Mouse (Mus musculus) midbrain, embryonic 15.5 days (tissue): ENCODE data around the gene Hist1h3b. TPM values are rescaled to one million over a fixed set of nuclear protein-coding genes. Genes with fewer than 3 reads are reported as not detected.
"Not testable (repeated sequence)": the region's sequence is repeated elsewhere in the genome, so short reads cannot be mapped to it uniquely, and the experiment has no call there.

ENCODE experiments used
- ATAC-seq: fragments of 200-750 bp; cut with Nextera tagmentation; replicated peaks from 2 replicates; pipeline ENCODE4 v1.8.0; 2017; ENCODE audit warnings: moderate TSS enrichment
- H3K27ac ChIP-seq: fragments of 300-500 bp; sonication (generic); 2 replicates; pipeline ENCODE4 v1.5.1; 2015; ENCODE audit warnings: mild to moderate bottlenecking, inconsistent platforms
- H3K27me3 ChIP-seq: fragments of 300-500 bp; sonication (generic); replicated peaks from 2 replicates; pipeline ENCODE4 v1.6.1; 2015; ENCODE audit warnings: inconsistent platforms
- H3K36me3 ChIP-seq: fragments of 300-500 bp; sonication (generic); replicated peaks from 2 replicates; pipeline ENCODE4 v1.6.1; 2015; ENCODE audit warnings: inconsistent platforms
- H3K4me1 ChIP-seq: fragments of 300-500 bp; sonication (generic); 2 replicates; pipeline ENCODE4 v1.6.1; 2015; ENCODE audit warnings: inconsistent platforms
- H3K4me2 ChIP-seq: fragments of 300-500 bp; sonication (generic); 2 replicates; pipeline ENCODE4 v1.6.1; 2015; ENCODE audit warnings: inconsistent platforms, mild to moderate bottlenecking, moderate library complexity
- H3K4me3 ChIP-seq: fragments of 300-500 bp; sonication (generic); 2 replicates; pipeline ENCODE4 v1.5.1; 2015; ENCODE audit warnings: mild to moderate bottlenecking, inconsistent platforms
- H3K9ac ChIP-seq: fragments of 300-500 bp; sonication (generic); 2 replicates; pipeline ENCODE4 v1.6.1; 2015; ENCODE audit warnings: mild to moderate bottlenecking, inconsistent platforms
- H3K9me3 ChIP-seq: fragments of 300-500 bp; sonication (generic); 2 replicates; pipeline ENCODE4 v1.6.1; 2016; ENCODE audit warnings: inconsistent platforms
- WGBS: fragments of 180-500 bp; shearing (Covaris S2); methylation state at CpG from one replicate; pipeline ENCODE4 v1.1.7; 2015; ENCODE audit warnings: mixed read lengths; 5-methylcytosine and 5-hydroxymethylcytosine counted together
- polyA plus RNA-seq: library from polyadenylated mRNA; unstranded; fragments of >200 nt; fragmentation: Nextera tagmentation; extraction: Ambion mirVana; gene quantifications from 2 replicates; pipeline ENCODE4 v1.2.1, GENCODE M21; 2015

The Hist1h3b gene
- polyA plus RNA-seq, 1 experiment from 2014 or later = 0.67 TPM

DNA sequence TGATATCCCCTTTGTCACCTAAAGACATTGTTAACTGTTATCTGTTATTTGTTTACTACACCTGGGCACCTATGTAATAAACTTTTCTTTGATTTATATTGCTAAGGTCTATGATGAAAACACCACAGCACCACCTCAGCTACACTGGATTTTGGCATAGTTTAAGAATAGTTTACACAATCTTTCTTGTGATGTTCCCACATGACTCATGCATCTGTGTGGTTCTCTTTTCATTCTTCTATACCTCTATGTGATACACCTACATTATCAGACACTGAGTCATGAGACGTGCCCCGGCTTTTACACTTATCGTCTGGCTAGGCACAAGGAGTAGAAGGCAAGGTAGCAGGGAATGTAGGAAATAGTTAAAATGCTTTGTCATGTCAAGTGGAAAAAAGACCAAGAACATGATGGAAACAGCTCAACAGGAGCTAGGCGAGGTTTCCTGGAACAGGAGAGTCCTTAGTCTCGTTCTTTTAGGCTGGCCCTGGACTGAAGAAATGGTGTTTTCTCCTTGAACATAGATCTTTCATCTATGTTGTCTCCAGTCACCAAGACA lies 2.4 kb upstream of the Hist1h3b start:
- WGBS = 94% methylated on average over 5 of the region's 5 CpGs

GRCm38 (mm10) chr13:23750839-23751477 lies 1.1 kb upstream of the Hist1h3b start, which contains the start of gene Hist1h2ab:
Hist1h2ab (plus strand) TSS chr13:23751126.
- peaks cover 21% of the 10 kb centered on the region for H3K4me1 ChIP-seq
- ATAC-seq = peak; percentile 55
- H3K27ac ChIP-seq = peak within 1 kb of the TSS; percentile 91
- H3K4me3 ChIP-seq = peak within 1 kb of the TSS; percentile 46
- not testable (repeated sequence) for H3K36me3 ChIP-seq, H3K27me3 ChIP-seq, H3K9me3 ChIP-seq
- WGBS = under 1% methylated on average over 35 of the region's 47 CpGs
- peak within 1 kb of the TSS; percentile 38; the same call in 1 of the 2 replicates for H3K9ac ChIP-seq
- H3K4me2 ChIP-seq = peak within 1 kb of the TSS; percentile 83

More for the DNA sequence above, 2.4 kb upstream of the Hist1h3b start:
- no peak overlapping the region for H3K4me2 ChIP-seq
- H3K27ac ChIP-seq = no peak overlapping the region
- H3K36me3 ChIP-seq = no peaks in the 10 kb centered on the region
- H3K4me1 ChIP-seq = peaks cover 28% of the 10 kb centered on the region
- H3K9me3 ChIP-seq = no peaks in the 10 kb centered on the region
- no peak overlapping the region for H3K9ac ChIP-seq
- ATAC-seq = no peak
- H3K27me3 ChIP-seq = no peaks in the 10 kb centered on the region
- no peak overlapping the region for H3K4me3 ChIP-seq

DNA sequence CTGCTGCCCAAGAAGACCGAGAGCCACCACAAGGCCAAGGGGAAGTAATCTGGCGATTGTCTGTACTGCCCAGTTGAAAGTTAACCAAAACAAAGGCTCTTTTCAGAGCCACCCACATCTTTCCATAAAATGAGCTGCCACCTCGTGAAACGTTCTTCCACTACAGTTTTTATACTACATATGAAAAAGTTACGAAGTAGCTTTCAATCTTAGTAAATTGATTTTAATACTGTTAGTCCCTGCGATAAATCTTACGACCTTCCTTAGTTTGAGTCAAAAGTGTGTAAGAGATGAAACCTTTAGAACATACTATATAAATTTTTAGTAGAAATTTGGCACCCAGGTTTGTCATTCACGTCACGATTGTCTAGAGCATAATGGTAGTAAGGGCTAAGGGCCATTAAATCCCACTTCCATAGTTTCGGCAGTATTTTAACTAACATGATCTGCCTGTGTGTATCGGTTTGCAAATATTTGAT lies 550 bp upstream of the Hist1h3b start:
- no peaks in the 10 kb centered on the region for H3K36me3 ChIP-seq
- peaks cover 23% of the 10 kb centered on the region for H3K4me1 ChIP-seq
- no peak overlapping the region for H3K9ac ChIP-seq
- H3K27ac ChIP-seq = peak overlapping the region; percentile 91
- ATAC-seq = 0 out of 2 replicates have a peak, but pooled peaks have one; percentile 24
- peak overlapping the region; percentile 46 for H3K4me3 ChIP-seq
- under 1% methylated on average over 11 of the region's 11 CpGs for WGBS
- H3K9me3 ChIP-seq = no peaks in the 10 kb centered on the region
- no peaks in the 10 kb centered on the region for H3K27me3 ChIP-seq
- H3K4me2 ChIP-seq = peak overlapping the region; percentile 83

GRCm38 (mm10) chr13:23752742-23753172 lies 690 bp downstream of the Hist1h3b start:
- 3% methylated on average over 6 of the region's 6 CpGs for WGBS
- Histone ChIP-seq H3K4me2 (peak overlapping the region; percentile 83), H3K9ac (no peak overlapping the region), H3K4me1 (peaks cover 20% of the 10 kb centered on the region), H3K4me3 (peak overlapping the region; percentile 5; the same call in 1 of the 2 replicates), H3K27ac (no peak overlapping the region), H3K9me3 (no peaks in the 10 kb centered on the region), H3K27me3 (no peaks in the 10 kb centered on the region), H3K36me3 (no peaks in the 10 kb centered on the region)
- ATAC-seq = no peak

- 51% methylated on average over 4 of the region's 4 CpGs for WGBS
- H3K27me3 ChIP-seq = no peaks in the 10 kb centered on the region
- no peak overlapping the region for H3K9ac ChIP-seq
- H3K9me3 ChIP-seq = no peaks in the 10 kb centered on the region
- no peaks in the 10 kb centered on the region for H3K36me3 ChIP-seq
- H3K27ac ChIP-seq = no peak overlapping the region
- H3K4me1 ChIP-seq = peaks cover 16% of the 10 kb centered on the region
- ATAC-seq = no peak
- no peak overlapping the region for H3K4me3 ChIP-seq
- H3K4me2 ChIP-seq = no peak overlapping the region
Observed at GRCm38 (mm10) chr13:23753314-23754078, 1.4 kb downstream of the Hist1h3b start.

GRCm38 (mm10) chr13:23755000-23755399 lies 2.9 kb downstream of the Hist1h3b start:
- no peaks in the 10 kb centered on the region for H3K9me3 ChIP-seq
- no peak overlapping the region for H3K4me3 ChIP-seq
- H3K4me2 ChIP-seq = no peak overlapping the region
- peaks cover 19% of the 10 kb centered on the region for H3K4me1 ChIP-seq
- H3K27ac ChIP-seq = no peak overlapping the region
- no peaks in the 10 kb centered on the region for H3K36me3 ChIP-seq
- no peak for ATAC-seq
- H3K9ac ChIP-seq = no peak overlapping the region
- H3K27me3 ChIP-seq = no peaks in the 10 kb centered on the region

GRCm38 (mm10) chr13:23756790-23757189 lies 4.7 kb downstream of the Hist1h3b start, which contains the start of gene Hist1h4b:
Hist1h4b (plus strand) TSS chr13:23757013.
- 0% methylated on average over 18 of the region's 22 CpGs for WGBS
- peak; percentile 78 for ATAC-seq

DNA sequence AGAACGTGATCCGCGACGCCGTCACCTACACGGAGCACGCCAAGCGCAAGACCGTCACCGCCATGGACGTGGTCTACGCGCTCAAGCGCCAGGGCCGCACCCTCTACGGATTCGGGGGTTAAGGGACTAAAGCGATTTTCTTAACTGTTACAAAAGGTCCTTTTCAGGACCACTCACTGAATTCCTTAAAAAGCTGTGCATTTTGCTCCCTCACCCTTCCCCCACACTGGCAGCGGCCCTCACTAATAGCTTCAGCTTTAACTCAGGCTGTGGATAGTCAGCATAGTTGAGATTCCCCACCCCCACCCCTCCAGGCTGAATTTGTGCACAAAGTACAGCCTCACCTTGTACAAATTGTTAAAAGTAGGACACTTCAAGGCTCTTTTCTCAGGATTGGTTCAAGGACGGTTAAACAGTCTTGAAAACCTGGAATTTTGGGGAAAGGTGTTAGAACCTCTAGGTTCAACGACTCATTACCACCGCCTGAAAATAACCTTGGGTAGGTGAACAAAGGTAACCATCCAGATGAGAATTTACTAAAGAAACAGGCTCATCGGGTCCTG lies 5.2 kb downstream of the Hist1h3b start:
- no peaks in the 10 kb centered on the region for H3K27me3 ChIP-seq
- peaks cover 25% of the 10 kb centered on the region for H3K4me1 ChIP-seq
- H3K9ac ChIP-seq = peak overlapping the region; percentile 40; the same call in 1 of the 2 replicates
- H3K4me3 ChIP-seq = peak overlapping the region; percentile 38
- under 1% methylated on average over 20 of the region's 23 CpGs for whole genome bisulfite sequencing
- peak overlapping the region; percentile 82 for H3K27ac ChIP-seq
- peak; percentile 22 for ATAC-seq
- no peaks in the 10 kb centered on the region for H3K36me3 ChIP-seq
- no peaks in the 10 kb centered on the region for H3K9me3 ChIP-seq
- peak overlapping the region; percentile 63 for H3K4me2 ChIP-seq

More at GRCm38 (mm10) chr13:23756790-23757189, 4.7 kb downstream of the Hist1h3b start, which contains the start of gene Hist1h4b:
- Histone ChIP-seq H3K36me3 (no peaks in the 10 kb centered on the region), H3K9ac (peak within 1 kb of the TSS; percentile 40; the same call in 1 of the 2 replicates), H3K27ac (peak within 1 kb of the TSS; percentile 82), H3K9me3 (no peaks in the 10 kb centered on the region), H3K27me3 (no peaks in the 10 kb centered on the region), H3K4me2 (peak within 1 kb of the TSS; percentile 63), H3K4me3 (peak within 1 kb of the TSS; percentile 38), H3K4me1 (peaks cover 24% of the 10 kb centered on the region)

DNA sequence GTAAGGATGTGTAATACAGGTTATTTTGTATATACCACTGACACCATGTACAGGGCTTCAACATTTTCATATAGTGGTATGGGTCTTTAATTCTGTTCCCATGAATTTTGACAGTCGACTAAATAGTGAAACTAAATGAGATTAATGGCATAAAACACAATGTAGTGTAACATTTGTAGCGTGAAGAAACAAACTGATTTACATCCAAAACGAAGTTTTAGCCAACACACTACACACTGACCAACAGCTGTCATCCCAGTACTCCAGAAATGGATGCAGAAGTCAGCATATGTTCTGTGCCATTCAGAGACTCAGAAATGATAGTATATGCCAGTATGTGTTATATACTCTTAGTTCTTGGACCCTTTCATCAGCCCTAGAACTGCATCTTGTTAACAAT lies 5.9 kb downstream of the Hist1h3b start:
- Histone ChIP-seq H3K27ac (no peak overlapping the region), H3K27me3 (no peaks in the 10 kb centered on the region), H3K36me3 (no peaks in the 10 kb centered on the region), H3K4me3 (no peak overlapping the region), H3K4me2 (no peak overlapping the region), H3K4me1 (peaks cover 28% of the 10 kb centered on the region), H3K9me3 (no peaks in the 10 kb centered on the region), H3K9ac (no peak overlapping the region)
- WGBS = 49% methylated on average over 3 of the region's 3 CpGs
- ATAC-seq = no peak

DNA sequence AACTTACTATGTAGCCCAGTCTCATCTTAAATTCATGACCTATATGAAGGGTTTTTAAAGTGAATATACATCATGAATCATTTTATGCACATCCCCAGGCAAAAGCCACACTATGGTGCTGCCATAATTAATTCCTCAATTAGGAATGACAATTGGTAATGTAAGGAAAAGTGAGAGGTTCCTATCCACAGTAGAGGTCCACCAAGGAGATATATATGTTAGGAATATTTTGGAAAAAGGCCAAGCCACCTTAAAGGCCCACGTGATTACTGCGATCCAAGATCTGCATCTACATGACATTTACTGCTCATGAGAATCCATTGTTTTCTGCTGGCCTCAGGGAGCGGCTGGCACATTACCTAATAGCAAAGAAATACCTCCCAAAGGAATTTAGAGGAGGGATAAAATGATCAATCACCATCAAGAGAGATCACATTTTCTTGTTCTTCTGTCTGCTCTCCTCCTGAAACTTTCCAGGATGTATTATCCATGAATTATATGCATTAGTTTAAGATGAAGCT lies 7.2 kb downstream of the Hist1h3b start:
- H3K9ac ChIP-seq = no peak overlapping the region
- H3K36me3 ChIP-seq = no peaks in the 10 kb centered on the region
- H3K9me3 ChIP-seq = no peaks in the 10 kb centered on the region
- ATAC-seq = no peak
- no peak overlapping the region for H3K4me3 ChIP-seq
- H3K27me3 ChIP-seq = no peaks in the 10 kb centered on the region
- peaks cover 38% of the 10 kb centered on the region for H3K4me1 ChIP-seq
- H3K4me2 ChIP-seq = no peak overlapping the region
- 87% methylated on average over 3 of the region's 3 CpGs for WGBS
- H3K27ac ChIP-seq = no peak overlapping the region

GRCm38 (mm10) chr13:23759916-23760239 lies 7.8 kb downstream of the Hist1h3b start:
- no peak for ATAC-seq

More at GRCm38 (mm10) chr13:23759916-23760239, 7.8 kb downstream of the Hist1h3b start:
- H3K9me3 ChIP-seq = no peaks in the 10 kb centered on the region
- peaks cover 40% of the 10 kb centered on the region for H3K4me1 ChIP-seq
- H3K27ac ChIP-seq = peak overlapping the region; percentile 87; the same call in 1 of the 2 replicates
- WGBS = 85% methylated on average over 1 of the region's 1 CpGs
- H3K4me2 ChIP-seq = peak overlapping the region; percentile 94
- no peaks in the 10 kb centered on the region for H3K27me3 ChIP-seq
- H3K36me3 ChIP-seq = no peaks in the 10 kb centered on the region
- peak overlapping the region; percentile 65; the same call in 1 of the 2 replicates for H3K4me3 ChIP-seq
- H3K9ac ChIP-seq = no peak overlapping the region
